Mouse (Mus musculus) heart, adult 9 months (tissue): ENCODE measurements at regions not wholly inside any gene's neighbourhood (a gene's known extent, or its start where the extent isn't known, plus 50 kb on each side); places are given as distances from the start of the nearest gene placed in this dataset.

Experiments
- DNase-seq, 2 experiments: peaks; one replicate each; pipeline ENCODE4 v3.0.0; 2022; ENCODE audit warnings: low spot score in 2 of 2

GRCm38 (mm10) chr4:32149171-32149570 lies 89.4 kb upstream of the Bach2 start:
- DNase-seq = no peak

- DNase-seq = no peak
Measured at GRCm38 (mm10) chr4:32153356-32153755, 85.2 kb upstream of the Bach2 start.

DNA sequence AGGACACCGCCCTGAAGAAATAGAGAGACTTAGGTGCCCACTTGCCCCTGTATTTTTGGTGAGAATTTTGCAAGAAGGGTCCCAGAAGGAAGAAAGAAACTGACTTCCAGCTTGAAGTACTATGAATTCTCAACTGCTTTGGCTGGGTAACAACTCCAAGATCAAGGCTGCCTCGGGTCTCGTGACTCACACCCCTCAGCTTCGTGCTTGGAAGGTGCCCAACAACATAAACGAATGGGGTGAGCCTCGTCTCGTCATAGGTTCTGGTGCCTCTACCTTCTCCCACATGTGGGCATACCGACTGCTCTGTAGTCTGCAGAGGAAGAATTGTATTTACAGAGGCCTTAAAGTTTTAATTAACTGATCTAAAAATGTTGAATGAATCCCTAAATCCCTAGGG lies 81.6 kb upstream of the Bach2 start:
- DNase-seq = no peak

DNA sequence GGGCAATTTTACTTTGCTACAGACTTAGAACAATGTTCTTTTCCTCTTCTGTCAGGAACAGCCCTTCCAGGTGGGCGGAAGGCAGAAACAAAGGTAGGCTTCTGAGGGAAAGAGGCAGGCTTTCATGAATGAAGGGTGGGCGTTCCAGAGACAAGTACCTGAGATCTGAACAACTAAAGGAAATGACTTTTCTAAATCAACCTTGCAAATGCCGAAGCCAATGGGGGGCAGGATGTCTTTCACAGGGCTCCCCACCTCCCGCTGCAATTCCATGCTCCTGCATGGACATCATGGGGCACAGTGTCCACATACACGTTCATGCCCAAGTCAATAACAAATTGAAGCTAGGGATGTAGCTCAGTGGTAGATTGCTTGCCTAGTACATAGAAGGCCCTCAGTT lies 80.2 kb upstream of the Bach2 start:
- DNase-seq = no peak

DNA sequence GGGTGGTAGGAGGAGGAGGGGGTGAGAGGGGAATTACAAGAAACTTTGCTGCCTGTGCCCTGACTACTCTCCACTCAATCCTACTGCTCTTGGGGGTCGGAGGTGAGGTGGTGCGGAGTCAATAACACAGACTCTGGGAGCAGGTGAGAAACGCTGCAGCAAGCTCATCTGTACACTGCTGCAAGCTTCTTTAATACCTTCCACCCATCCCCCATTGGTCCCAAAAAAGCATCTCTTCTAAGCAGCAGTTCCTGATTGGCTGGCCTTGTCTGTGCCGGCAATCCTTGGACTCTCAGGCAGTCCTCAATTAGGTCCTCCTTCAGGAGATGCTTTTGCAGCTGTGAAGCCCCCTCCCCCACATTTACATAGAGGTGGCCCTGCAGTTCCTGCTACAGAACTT lies 79.7 kb upstream of the Bach2 start:
- DNase-seq = no peak

- DNase-seq = peak in 1 of 2 experiments; percentile 46
Measured at GRCm38 (mm10) chr4:32160815-32161214, 77.8 kb upstream of the Bach2 start.

DNA sequence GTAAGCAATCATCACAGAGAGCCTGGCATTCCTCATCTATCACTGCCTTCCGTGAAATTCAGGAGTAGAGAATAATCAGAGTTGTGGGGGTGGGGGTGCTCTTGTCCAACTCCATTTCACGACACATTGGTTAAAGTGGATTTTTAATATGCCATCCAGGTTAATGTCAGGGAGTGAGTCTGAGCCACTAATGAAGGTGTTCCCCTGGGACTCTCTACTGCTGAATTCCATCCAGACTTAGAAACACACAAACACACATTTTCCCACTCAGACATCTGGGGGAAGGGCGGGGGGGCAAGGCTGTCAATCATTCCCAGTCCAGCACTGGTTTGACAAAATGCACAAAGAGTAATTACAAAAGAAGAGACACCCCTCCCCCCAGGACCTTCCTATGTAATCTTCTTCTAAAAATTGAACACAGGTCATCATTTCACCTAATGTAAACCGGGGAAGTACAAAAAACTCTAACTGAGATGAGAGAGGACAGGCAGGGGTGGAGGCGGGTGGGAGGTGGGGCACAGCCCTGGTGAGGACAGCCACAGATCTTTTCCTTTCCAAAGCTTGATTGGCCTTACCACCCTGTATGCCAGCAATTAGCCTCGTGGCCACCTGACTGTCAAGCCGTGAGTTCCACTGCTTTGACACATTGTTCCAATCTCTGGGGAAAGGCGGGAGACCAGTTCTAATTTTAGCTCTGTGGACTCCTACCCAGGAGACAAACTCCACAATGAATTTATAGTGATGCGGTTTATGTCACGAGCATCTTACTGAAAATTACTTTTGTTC lies 76.5 kb upstream of the Bach2 start:
- no peak for DNase-seq

- DNase-seq = no peak
Measured at GRCm38 (mm10) chr4:32162694-32163240, 75.8 kb upstream of the Bach2 start.

DNA sequence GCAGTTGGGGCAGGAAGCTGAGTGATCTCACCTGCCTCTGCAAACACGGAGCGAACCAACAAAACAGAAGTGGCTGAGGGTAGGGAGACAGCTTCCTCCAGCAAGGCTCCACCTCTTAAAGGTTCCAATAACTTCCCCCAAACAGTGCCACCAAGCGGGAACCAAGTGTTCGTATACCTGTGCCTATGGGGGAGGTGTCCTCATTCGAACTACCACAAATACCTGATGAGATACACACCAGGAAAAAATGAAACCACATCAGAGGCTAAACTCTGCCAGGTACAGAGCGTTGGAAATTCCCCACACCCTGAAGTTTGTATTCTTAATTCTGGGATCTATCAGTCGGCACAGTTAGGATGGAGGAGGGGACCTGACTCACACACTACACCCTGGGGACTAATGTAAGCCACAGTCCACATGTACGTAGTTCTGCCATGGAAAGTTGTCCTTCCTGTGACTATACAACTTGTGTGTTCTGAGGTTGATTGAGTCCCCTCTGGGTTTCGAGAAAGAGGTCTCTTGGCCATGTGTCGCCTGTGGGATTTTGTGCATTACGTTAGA lies 74.4 kb upstream of the Bach2 start:
- no peak for DNase-seq

DNA sequence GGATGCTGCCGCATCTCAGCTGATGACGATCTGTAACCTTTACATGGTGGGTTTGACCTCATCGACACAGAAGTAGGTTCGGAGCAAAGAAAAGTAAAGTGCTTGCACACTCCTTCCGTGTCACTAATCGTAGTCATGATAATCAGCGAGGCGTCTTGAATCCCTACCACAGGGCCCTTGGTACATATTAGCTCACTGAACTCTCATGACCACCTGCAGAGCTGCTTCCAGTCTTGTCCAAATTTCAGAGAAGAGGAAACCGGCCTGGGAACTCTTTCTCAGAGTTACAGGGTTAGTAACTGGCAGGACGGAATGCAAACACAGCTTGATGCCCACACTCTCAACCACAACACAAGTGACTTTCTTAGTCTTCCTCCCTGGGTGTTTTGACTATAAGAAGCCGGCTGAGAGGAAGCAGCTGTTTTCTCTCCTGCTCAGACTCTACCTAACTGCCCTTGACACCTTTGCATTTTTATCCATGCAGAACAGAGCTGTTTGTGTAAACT lies 73.8 kb upstream of the Bach2 start:
- DNase-seq = no peak

- DNase-seq = no peak
Measured at GRCm38 (mm10) chr4:32165918-32166528, 72.6 kb upstream of the Bach2 start.

DNA sequence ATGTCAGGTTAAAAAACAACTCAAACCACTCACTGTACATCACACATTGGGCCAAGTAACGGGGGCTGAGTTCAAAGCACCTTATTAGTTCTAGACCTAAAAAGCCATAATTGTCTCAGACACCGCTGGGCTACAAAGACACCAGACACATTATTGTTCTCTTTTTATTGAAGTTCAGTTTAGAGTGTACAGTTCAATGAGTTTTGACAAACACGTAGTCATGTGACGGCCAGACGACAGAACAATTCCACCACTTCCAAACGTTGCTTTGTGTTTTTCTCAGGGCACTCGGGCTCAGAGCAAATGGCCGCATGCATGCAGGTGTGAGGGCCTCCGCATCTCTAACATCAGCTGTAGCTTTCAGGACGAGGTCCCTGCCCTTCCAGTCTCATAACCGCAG lies 71.5 kb upstream of the Bach2 start:
- no peak for DNase-seq

GRCm38 (mm10) chr4:32170106-32170459 lies 68.5 kb upstream of the Bach2 start:
- no peak for DNase-seq

DNA sequence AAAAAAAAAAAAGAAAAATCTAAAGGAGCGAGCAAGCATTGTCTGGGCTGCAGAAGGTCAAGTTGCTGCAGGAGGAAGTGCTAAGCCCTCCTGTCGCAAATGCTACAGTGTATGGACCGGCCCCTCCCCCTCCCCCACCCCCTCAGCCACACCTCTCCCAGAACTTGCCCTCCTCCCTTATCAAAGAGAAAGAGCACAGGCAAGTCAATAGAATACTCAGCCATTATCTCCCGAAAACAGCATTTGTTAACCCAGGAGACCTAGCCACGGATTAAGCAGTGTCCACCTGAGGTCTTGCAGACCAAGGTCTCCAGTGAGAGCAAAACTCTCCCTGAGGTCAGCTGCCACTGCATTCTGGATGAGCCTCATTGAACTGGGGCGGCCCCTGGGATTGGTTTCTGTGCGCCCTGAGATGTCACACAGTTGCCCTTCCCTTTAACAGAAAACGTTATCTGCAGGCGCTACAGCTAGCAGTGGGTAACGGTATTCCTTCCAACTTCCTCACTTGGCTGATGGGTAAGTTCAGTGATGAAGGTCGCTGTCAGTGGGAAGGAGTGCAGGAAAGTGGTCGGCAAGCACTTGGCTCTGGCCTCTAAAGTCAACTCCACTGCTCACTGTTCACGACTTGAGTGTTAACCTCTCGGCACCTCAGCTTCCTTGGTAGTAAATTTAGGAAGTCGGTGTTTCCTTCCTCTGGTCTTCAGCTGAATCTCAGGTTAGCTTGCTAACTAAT lies 68.0 kb upstream of the Bach2 start:
- no peak for DNase-seq

- DNase-seq = no peak
Measured at GRCm38 (mm10) chr4:32171291-32171690, 67.3 kb upstream of the Bach2 start.

- no peak for DNase-seq
Measured at GRCm38 (mm10) chr4:32172992-32173391, 65.6 kb upstream of the Bach2 start.

DNA sequence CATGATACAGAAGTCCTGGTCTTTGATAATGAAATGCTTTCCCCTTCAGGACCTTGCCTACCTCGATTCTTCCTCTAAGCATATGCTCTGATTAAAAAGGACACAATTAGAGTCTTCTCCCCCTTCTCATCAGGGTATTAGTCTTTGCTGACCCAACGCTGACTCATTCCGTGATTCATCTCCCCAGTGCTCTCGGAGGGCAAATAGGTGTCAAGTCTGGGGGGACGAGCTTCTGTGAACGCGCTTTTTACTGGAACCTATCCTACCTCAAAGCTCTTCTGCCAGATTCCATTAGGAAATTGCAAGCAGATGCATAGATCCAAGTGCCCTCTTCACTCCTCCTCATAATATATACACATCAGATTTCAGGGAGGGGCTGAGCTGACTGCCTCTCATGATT lies 63.8 kb upstream of the Bach2 start:
- DNase-seq = no peak

GRCm38 (mm10) chr4:32175231-32175630 lies 63.4 kb upstream of the Bach2 start:
- DNase-seq = no peak

DNA sequence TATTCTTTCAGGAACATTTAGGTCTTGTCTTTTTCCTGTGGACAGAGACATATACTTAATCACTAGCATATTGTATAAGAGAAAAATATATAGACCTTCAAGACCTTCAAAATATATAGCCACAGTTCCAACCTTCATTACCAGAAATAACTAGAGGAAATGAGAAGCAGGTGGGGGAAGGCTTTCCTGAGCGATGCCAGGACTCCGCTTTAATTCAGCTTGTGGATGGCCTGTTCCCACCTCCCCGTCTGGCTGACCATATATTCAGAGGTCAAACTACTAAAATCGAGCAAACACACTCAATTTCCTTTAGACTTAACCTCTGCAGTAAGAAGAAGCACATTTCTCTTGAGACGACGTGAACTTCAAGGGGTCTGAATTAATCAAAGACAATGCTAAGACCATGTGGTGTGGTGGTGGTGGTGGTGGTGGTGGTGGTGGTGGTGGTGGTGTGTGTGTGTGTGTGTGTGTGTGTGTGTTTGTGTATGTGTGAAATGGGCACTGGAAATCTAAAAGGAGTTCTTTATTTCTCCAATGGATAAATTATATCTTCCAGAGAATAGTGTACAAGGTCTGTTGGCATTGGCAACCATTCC lies 62.7 kb upstream of the Bach2 start:
- DNase-seq = no peak

GRCm38 (mm10) chr4:32176449-32177135 lies 62.0 kb upstream of the Bach2 start:
- no peak for DNase-seq
